Mouse (Mus musculus) frontal cortex, adult (tissue): ENCODE data around the gene Gm10320.

Source experiments
- ATAC-seq: cut with Nextera tagmentation; 2 replicates; pipeline ENCODE4 v1.9.2; 2017; ENCODE audit warnings: mild to moderate bottlenecking, moderate library complexity, mixed read lengths; ENCODE audit not compliant: low TSS enrichment

Gene Gm10320

GRCm38 (mm10) chr13:98469916-98470315 lies 21.9 kb downstream of the Gm10320 start:
- ATAC-seq = no peak

GRCm38 (mm10) chr13:98461467-98461866 lies 30.3 kb downstream of the Gm10320 start:
- no peak for ATAC-seq

- ATAC-seq = no peak
Measured at GRCm38 (mm10) chr13:98456398-98456797, 35.4 kb downstream of the Gm10320 start.

- no peak for ATAC-seq
Measured at GRCm38 (mm10) chr13:98455646-98456045, 36.2 kb downstream of the Gm10320 start.

- no peak for ATAC-seq
Measured at GRCm38 (mm10) chr13:98454224-98454967, 37.4 kb downstream of the Gm10320 start.

- no peak for ATAC-seq
Measured at GRCm38 (mm10) chr13:98453146-98453545, 38.7 kb downstream of the Gm10320 start.

GRCm38 (mm10) chr13:98448696-98449095 lies 43.1 kb downstream of the Gm10320 start:
- no peak for ATAC-seq

GRCm38 (mm10) chr13:98447741-98448140 lies 44.1 kb downstream of the Gm10320 start:
- ATAC-seq = peak; percentile 79

GRCm38 (mm10) chr13:98445391-98446125 lies 46.2 kb downstream of the Gm10320 start:
- no peak for ATAC-seq

- no peak for ATAC-seq
Measured at GRCm38 (mm10) chr13:98441001-98441400, 50.8 kb downstream of the Gm10320 start.

GRCm38 (mm10) chr13:98440293-98440952 lies 51.4 kb downstream of the Gm10320 start:
- ATAC-seq = no peak
